Mouse (Mus musculus): Measurements from ENCODE around the gene Irgc1. TPM values are rescaled to one million over a fixed set of nuclear protein-coding genes. Genes with fewer than 3 reads are reported as not detected.

The Irgc1 gene
- total and polyA plus RNA-seq, 3 experiments: not detected

DNA sequence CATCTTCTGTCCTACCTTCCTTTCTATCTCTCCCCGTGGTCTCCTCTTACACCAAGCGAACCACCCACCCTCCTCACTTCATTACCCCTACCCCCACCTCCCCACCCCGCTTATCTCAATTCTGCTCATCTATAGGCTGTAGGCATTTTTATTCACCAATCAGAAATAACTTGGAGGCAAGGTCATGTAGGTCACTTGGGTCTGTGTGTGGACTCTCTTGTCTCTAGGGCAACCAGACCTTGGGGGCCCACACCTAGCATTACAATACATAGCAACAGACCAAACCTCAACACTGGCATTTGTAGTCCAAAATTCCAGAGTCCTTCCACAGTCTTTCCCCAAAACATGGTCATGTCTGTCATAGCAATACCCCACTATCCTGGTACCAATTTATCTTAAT is 41.3 kb downstream of the Irgc1 start:
- no peak for DNase-seq (ENCODE audit: low read depth, low spot score)
- Histone ChIP-seq H3K4me3 (ENCODE audit: control insufficient read depth in 1 of 2, insufficient read depth in 1 of 2, low read depth in 2 of 2, low read length in 2 of 2) (no peak overlapping the region), H3K9me3 (replicated peaks; ENCODE audit: insufficient read depth, low read length) (no peaks in the 10 kb centered on the region), H3K36me3 (ENCODE audit: control insufficient read depth in 1 of 2, insufficient read depth in 2 of 2, low read length in 2 of 2) (peaks cover 0 to 3% of the 10 kb centered on the region in 2 experiments; a peak in 1 of 4 replicates), H3K4me1 (ENCODE audit: control insufficient read depth in 1 of 2, insufficient read depth in 2 of 2, low read length in 2 of 2) (no peaks in the 10 kb centered on the region), H3K9ac (ENCODE audit: control insufficient read depth, low read depth, low read length, poor library complexity, severe bottlenecking) (no peak overlapping the region), H3K27ac (ENCODE audit: control insufficient read depth, low read depth, low read length) (no peak overlapping the region), H3K79me2 (ENCODE audit: control insufficient read depth, insufficient read depth, low read length, poor library complexity) (no peaks in the 10 kb centered on the region), H3K27me3 (ENCODE audit: control insufficient read depth in 1 of 2, insufficient read depth in 2 of 2, low read length in 2 of 2) (no peaks in the 10 kb centered on the region)
- no peak for TF ChIP-seq MAFK (IDR thresholded peaks at IDR 0.05; ENCODE audit: borderline replicate concordance, low read depth, low read length)

DNA sequence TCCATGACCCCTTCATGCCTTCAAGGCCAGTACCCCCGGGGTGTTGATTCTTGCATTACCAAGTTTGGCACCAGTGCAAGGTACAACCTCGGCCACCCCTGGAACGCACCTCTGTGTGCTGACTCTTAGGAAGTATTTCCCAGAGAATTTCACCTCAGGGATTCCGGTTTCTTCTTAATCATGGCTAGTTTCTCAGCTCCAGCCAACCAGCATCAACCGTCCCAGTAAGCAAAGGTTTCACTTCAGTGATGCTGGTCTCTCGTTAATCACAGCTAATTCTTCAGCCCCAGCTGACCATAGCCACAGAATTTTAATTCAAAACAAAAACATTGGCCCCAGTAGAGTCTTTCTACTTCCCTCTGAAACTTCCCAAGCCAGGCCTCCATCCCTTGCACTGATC is 42.0 kb downstream of the Irgc1 start:
- Histone ChIP-seq H3K27me3 (ENCODE audit: control insufficient read depth in 1 of 2, insufficient read depth in 2 of 2, low read length in 2 of 2) (no peaks in the 10 kb centered on the region), H3K79me2 (ENCODE audit: control insufficient read depth, insufficient read depth, low read length, poor library complexity) (no peaks in the 10 kb centered on the region), H3K4me3 (ENCODE audit: control insufficient read depth in 1 of 2, insufficient read depth in 1 of 2, low read depth in 2 of 2, low read length in 2 of 2) (no peak overlapping the region), H3K4me1 (ENCODE audit: control insufficient read depth in 1 of 2, insufficient read depth in 2 of 2, low read length in 2 of 2) (no peaks in the 10 kb centered on the region), H3K27ac (ENCODE audit: control insufficient read depth, low read depth, low read length) (no peak overlapping the region), H3K36me3 (ENCODE audit: control insufficient read depth in 1 of 2, insufficient read depth in 2 of 2, low read length in 2 of 2) (peaks cover 0 to 3% of the 10 kb centered on the region in 2 experiments; a peak in 1 of 4 replicates), H3K9ac (ENCODE audit: control insufficient read depth, low read depth, low read length, poor library complexity, severe bottlenecking) (no peak overlapping the region), H3K9me3 (replicated peaks; ENCODE audit: insufficient read depth, low read length) (no peaks in the 10 kb centered on the region)
- DNase-seq (ENCODE audit: low read depth, low spot score): no peak
- TF ChIP-seq POLR2A (IDR thresholded peaks at IDR 0.05; ENCODE audit: control insufficient read depth in 1 of 2, insufficient read depth in 1 of 2, low read depth in 1 of 2, low read length in 2 of 2, poor library complexity in 1 of 2): 0 out of 4 replicates have a peak, but pooled peaks of 1 of the 2 experiments have one; percentile 6
- no peak for TF ChIP-seq EP300 (IDR thresholded peaks at IDR 0.05; ENCODE audit: low read depth in 1 of 2, low read length in 2 of 2)

DNA sequence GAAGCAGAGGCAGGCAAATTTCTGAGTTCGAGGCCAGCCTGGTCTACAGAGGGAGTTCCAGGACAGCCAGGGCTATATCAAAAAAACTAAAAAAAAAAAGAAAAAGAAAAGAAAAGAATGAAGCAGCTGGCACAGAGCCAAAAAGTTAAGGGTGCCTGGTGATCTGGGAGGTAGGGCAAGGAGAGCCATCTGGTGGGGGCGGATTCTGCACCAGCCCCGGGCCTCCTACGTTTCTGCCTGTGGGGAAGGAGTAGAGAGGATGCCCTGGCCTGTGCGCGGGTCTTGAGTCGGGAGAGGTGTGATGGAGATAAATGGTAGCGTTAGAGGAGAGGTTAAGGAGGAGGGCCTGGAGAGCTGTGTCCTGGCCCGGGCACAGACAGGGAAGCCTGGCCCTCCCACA is 43.9 kb downstream of the Irgc1 start:
- TF ChIP-seq ZKSCAN1 (IDR thresholded peaks at IDR 0.05; ENCODE audit: low read depth, low read length): no peak
- TF ChIP-seq UBTF (IDR thresholded peaks at IDR 0.05; ENCODE audit: borderline replicate concordance, insufficient read depth, low read depth, low read length): no peak
- TF ChIP-seq EP300 (IDR thresholded peaks at IDR 0.05; ENCODE audit: low read depth in 1 of 2, low read length in 2 of 2): no peak
- no peak for TF ChIP-seq POLR2A (IDR thresholded peaks at IDR 0.05; ENCODE audit: control insufficient read depth in 1 of 2, insufficient read depth in 1 of 2, low read depth in 1 of 2, low read length in 2 of 2, poor library complexity in 1 of 2)
- no peak for TF ChIP-seq MYC (IDR thresholded peaks at IDR 0.05; ENCODE audit: low read depth, low read length)
- no peak for TF ChIP-seq NRF1 (IDR thresholded peaks at IDR 0.05; ENCODE audit: insufficient read depth, low read depth, low read length, poor library complexity, severe bottlenecking)
- TF ChIP-seq SIN3A (IDR thresholded peaks at IDR 0.05; ENCODE audit: low read length): no peak
- no peak for TF ChIP-seq MAX (IDR thresholded peaks at IDR 0.05; ENCODE audit: low read length)
- no peak for TF ChIP-seq MAZ (IDR thresholded peaks at IDR 0.05; ENCODE audit: low read depth, low read length)
- no peak for TF ChIP-seq ETS1 (IDR thresholded peaks at IDR 0.05; ENCODE audit: low read depth, low read length)
- TF ChIP-seq MYB (IDR thresholded peaks at IDR 0.05; ENCODE audit: low read depth, low read length): no peak
- Histone ChIP-seq H3K9me3 (replicated peaks; ENCODE audit: insufficient read depth, low read length) (no peaks in the 10 kb centered on the region), H3K27me3 (ENCODE audit: control insufficient read depth in 1 of 2, insufficient read depth in 2 of 2, low read length in 2 of 2) (no peaks in the 10 kb centered on the region), H3K79me2 (ENCODE audit: control insufficient read depth, insufficient read depth, low read length, poor library complexity) (no peaks in the 10 kb centered on the region), H3K4me1 (ENCODE audit: control insufficient read depth in 1 of 2, insufficient read depth in 2 of 2, low read length in 2 of 2) (no peaks in the 10 kb centered on the region), H3K36me3 (ENCODE audit: control insufficient read depth in 1 of 2, insufficient read depth in 2 of 2, low read length in 2 of 2) (peaks cover 0 to 3% of the 10 kb centered on the region in 2 experiments; a peak in 1 of 4 replicates), H3K4me3 (ENCODE audit: control insufficient read depth in 1 of 2, insufficient read depth in 1 of 2, low read depth in 2 of 2, low read length in 2 of 2) (no peak overlapping the region), H3K9ac (ENCODE audit: control insufficient read depth, low read depth, low read length, poor library complexity, severe bottlenecking) (no peak overlapping the region), H3K27ac (ENCODE audit: control insufficient read depth, low read depth, low read length) (no peak overlapping the region)
- no peak for DNase-seq (ENCODE audit: low read depth, low spot score)

All from MEL (cell line).